In genomic region chr10:110938361-110938760, GRCm38 (mm10) we compare ENCODE assay signal across 16 mouse cellular contexts. TPM values are rescaled to one million over a fixed set of nuclear protein-coding genes. Genes with fewer than 3 reads are reported as not detected.
DNase-seq lines count a peak whose midpoint lies in the region; ATAC-seq and TF ChIP-seq lines count a peak whose summit lies in the region.
"Had no signal": no experiment of that assay in that cellular context is flagged by ENCODE, and none has a peak within 500 bp of the region (broad histone marks: within the 10 kb centered on the region; RNA-seq: fewer than 3 reads in every experiment).

No protein-coding gene starts in this region.

- peaks cover 70% of the 10 kb centered on the region for H3K36me3 ChIP-seq in heart, embryonic 10.5 days

- no peaks in the 10 kb centered on the region for H3K9me3 ChIP-seq in heart, embryonic 10.5 days
- H3K9me3 ChIP-seq: embryonic facial prominence, embryonic 15.5 days; limb, embryonic 12.5 days; liver, embryonic 15.5 days had no signal

- peaks cover 7% of the 10 kb centered on the region; the same call in 1 of the 2 replicates for H3K4me1 ChIP-seq in heart, embryonic 10.5 days
- H3K4me1 ChIP-seq: embryonic facial prominence, embryonic 15.5 days; limb, embryonic 12.5 days had no signal

- TF ChIP-seq CTCF in left cerebral cortex, adult 2 months (IDR thresholded peaks at IDR 0.05), result no peak

- no peak overlapping the region for H3K27ac ChIP-seq in heart, embryonic 10.5 days
- peak overlapping the region; percentile 56; the same call in 1 of the 2 replicates for H3K27ac ChIP-seq in left cerebral cortex, adult 2 months
- H3K27ac ChIP-seq: embryonic facial prominence, embryonic 15.5 days; limb, embryonic 12.5 days; liver, embryonic 15.5 days; stomach, postnatal 0 days had no signal

- intact Hi-C loops in heart, postnatal 10 days (cut with DNase I), result no loop called here
- intact Hi-C loops in left cerebral cortex, adult 2 months (cut with DNase I), result loop anchor here (5.0 kb wide), 1 partner anchor 146 kb away; no protein-coding TSS in a partner anchor

- H3K4me3 ChIP-seq in heart, embryonic 10.5 days, result no peak overlapping the region
- no peak overlapping the region for H3K4me3 ChIP-seq in left cerebral cortex, adult 2 months
- H3K4me3 ChIP-seq: embryonic facial prominence, embryonic 15.5 days; limb, embryonic 12.5 days; liver, embryonic 15.5 days had no signal

- no peaks in the 10 kb centered on the region for H3K27me3 ChIP-seq in heart, embryonic 10.5 days (ENCODE audit: insufficient read depth, poor library complexity, severe bottlenecking)
- H3K27me3 ChIP-seq: embryonic facial prominence, embryonic 15.5 days; limb, embryonic 12.5 days; liver, embryonic 15.5 days had no signal

- no peak for ATAC-seq in erythroid progenitor cell, adult 5-6 weeks (replicated peaks; ENCODE audit: low FRiP score, poor library complexity, severe bottlenecking)

- peak; percentile 37 to 40 for DNase-seq in cerebellum, postnatal 25 days
- no peak for DNase-seq in cerebellum, postnatal 36 days
- DNase-seq in heart, embryonic 10.5 days (ENCODE audit: low spot score), result peak; percentile 48
- DNase-seq in heart, postnatal 10 days, result no peak
- DNase-seq in left cerebral cortex, adult 2 months (ENCODE audit: extremely low spot score in 1 of 2, low spot score in 2 of 2), result no peak
- no peak for DNase-seq in left cerebral cortex, adult 9 months (ENCODE audit: low spot score in 2 of 2)
- DNase-seq in gastrocnemius, postnatal 25 days, result peak; percentile 32
- DNase-seq: adrenal gland, adult 8-10 months; heart, postnatal 36 days; lung, postnatal 14 days; thymus, postnatal 14 days had no signal

- 91% methylated on average over 7 of the region's 7 CpGs for WGBS in heart, embryonic 10.5 days

RNA-seq across cellular contexts. Expression of gene Csrp2, which starts 18.8 kb away (rescaled TPM):
- 400 and 430 TPM in 2 replicates for polyA plus RNA-seq in heart, embryonic 10.5 days (2016; fragmentation: Nextera tagmentation; extraction: Ambion mirVana)
- 100 to 1,000 TPM; 155 to 161 TPM for total RNA-seq in heart, postnatal 10 days (2021)
- total RNA-seq in left cerebral cortex, adult 2 months (2021), result 10 to 100 TPM in 1 of 2 experiments, 1 to 10 TPM in 1; 7.0 to 10.7 TPM
- total RNA-seq in gastrocnemius, postnatal 25 days (2021), result 10 to 100 TPM in 1 of 2 experiments, 1 to 10 TPM in 1; 8.8 to 15.2 TPM
- total RNA-seq in erythroid progenitor cell, adult 5-6 weeks (2015; ENCODE audit: low replicate concordance), result 18.7 TPM in 1 of 2 replicates, not detected in the other
- total RNA-seq in erythroid progenitor cell, adult 5-6 weeks (2017; ENCODE audit: low replicate concordance), result 2.1 and 11.6 TPM in 2 replicates

Comparison
In these comparisons a context has a peak if more than half of its experiments do, and no peak if none do; other contexts are left out.
1. DNase-seq: peak in cerebellum, postnatal 25 days (2 of 2), heart, embryonic 10.5 days (single experiment) and gastrocnemius, postnatal 25 days (single experiment); none in cerebellum, postnatal 36 days (0 of 2), heart, postnatal 10 days (0 of 2), left cerebral cortex, adult 2 months (0 of 2) and left cerebral cortex, adult 9 months (0 of 2).
2. RNA of gene Csrp2, which starts 18.8 kb away (total RNA-seq): 155 to 161 TPM in heart, postnatal 10 days; 8.8 to 15.2 TPM in gastrocnemius, postnatal 25 days, 2.1 to 18.7 TPM in erythroid progenitor cell, adult 5-6 weeks and 7.0 to 10.7 TPM in left cerebral cortex, adult 2 months; every median in the first group is over 4 times any median in the second.